ENCODE assay signal across 27 mouse cellular contexts in the genomic region with DNA sequence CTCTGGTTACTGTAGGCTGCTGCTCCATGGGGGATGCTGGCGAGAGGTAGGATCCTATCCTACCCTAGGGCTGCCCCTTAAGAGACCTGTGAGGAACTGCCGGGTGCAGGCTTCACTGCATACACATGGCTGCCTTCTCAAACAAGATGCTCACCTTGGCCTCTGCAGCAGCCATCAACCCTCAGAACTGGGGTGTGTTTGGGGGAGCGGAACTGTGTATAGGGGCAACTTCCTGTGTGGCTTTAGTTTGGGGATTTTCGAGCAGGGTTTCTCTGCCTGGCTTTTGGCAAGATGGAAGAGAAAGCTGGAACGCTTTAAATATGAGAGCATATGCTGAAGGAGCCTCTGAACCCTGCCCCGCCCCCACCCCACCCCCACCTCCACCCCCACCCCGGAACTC. TPM values are rescaled to one million over a fixed set of nuclear protein-coding genes. Genes with fewer than 3 reads are reported as not detected.
DNase-seq lines count a peak whose midpoint lies in the region; ATAC-seq lines count a peak whose summit lies in the region.
"Had no signal": no experiment of that assay in that cellular context is flagged by ENCODE, and none has a peak within 500 bp of the region (broad histone marks: within the 10 kb centered on the region; RNA-seq: fewer than 3 reads in every experiment).

No protein-coding gene starts in this region.

- peak; percentile 57 for ATAC-seq in activated CD4-positive, CD25-positive, alpha-beta regulatory T cell, adult 4 months
- ATAC-seq: forebrain, embryonic 16.5 days; Patski had no signal

- DNase-seq in spleen, postnatal 36 days (ENCODE audit: low spot score in 2 of 2): peak; percentile 43 to 49
- DNase-seq in spleen, adult 12 weeks (ENCODE audit: low spot score): no peak
- DNase-seq in naive thymus-derived CD4-positive, alpha-beta T cell, adult 2 months (ENCODE audit: low read depth): peak; percentile 66
- DNase-seq in thymus, postnatal 4 days: peak; percentile 64
- DNase-seq in left cerebral cortex, postnatal 4 days: no peak
- no peak for DNase-seq in heart, adult 8-10 months (ENCODE audit: low spot score)
- DNase-seq in ovary, postnatal 36 days (ENCODE audit: low spot score): no peak
- DNase-seq: adrenal gland, adult 8-10 months; cerebellum, adult 8-10 months; gastrocnemius, postnatal 10 days; heart, adult 18-20 months; kidney, adult 9 months; kidney, postnatal 25 days; liver, embryonic 13.5 days; lung, adult 2 months; midbrain, embryonic 14.5 days; retina, postnatal 1 day had no signal

- intact Hi-C loops in left cerebral cortex, postnatal 4 days (cut with DNase I): no loop called here

RNA-seq across cellular contexts. Expression of a gene that starts 9.4 kb away (rescaled TPM):
- polyA plus RNA-seq in activated CD4-positive, CD25-positive, alpha-beta regulatory T cell, adult 4 months (2017; shearing (Covaris generic)): under 1 TPM; 0.19 to 0.42 TPM
- 10 to 100 TPM; 17.9 to 19.4 TPM for total RNA-seq in left cerebral cortex, postnatal 4 days (2021)
- 1 to 10 TPM in 2 of 4 experiments, under 1 TPM in 2; 0.81 to 1.4 (median 1.1) TPM for total RNA-seq in heart, adult 8-10 months (2022)
- polyA plus RNA-seq: Patski had no signal

RNA-seq across cellular contexts. Expression of a gene that starts 11.3 kb away (rescaled TPM):
- not detected for polyA plus RNA-seq in activated CD4-positive, CD25-positive, alpha-beta regulatory T cell, adult 4 months (2017; shearing (Covaris generic))
- total RNA-seq in left cerebral cortex, postnatal 4 days (2021): under 1 TPM; 0.70 to 0.89 TPM
- total RNA-seq in heart, adult 8-10 months (2022): 10 to 100 TPM; 30.2 to 58.6 (median 38.0) TPM
- polyA plus RNA-seq: heart, embryonic 14.5 days; intestine, embryonic 14.5 days; Patski had no signal

RNA-seq across cellular contexts. Expression of a gene that starts 48.0 kb away (rescaled TPM):
- polyA plus RNA-seq in activated CD4-positive, CD25-positive, alpha-beta regulatory T cell, adult 4 months (2017; shearing (Covaris generic)): 10 to 100 TPM in 1 of 2 experiments, 1 to 10 TPM in 1; 8.3 to 19.6 TPM
- total RNA-seq in left cerebral cortex, postnatal 4 days (2021): under 1 TPM in 1 of 2 experiments, not detected in 1; 0.18 TPM
- not detected for total RNA-seq in heart, adult 8-10 months (2022)
- polyA plus RNA-seq: Patski had no signal

RNA-seq across cellular contexts. Expression of a gene that starts 54.9 kb away (rescaled TPM):
- polyA plus RNA-seq in activated CD4-positive, CD25-positive, alpha-beta regulatory T cell, adult 4 months (2017; shearing (Covaris generic)): 1 to 10 TPM; 2.2 to 2.8 TPM
- not detected for total RNA-seq in left cerebral cortex, postnatal 4 days (2021)
- total RNA-seq in heart, adult 8-10 months (2022): not detected
- total RNA-seq: ES-E14; gastrocnemius, postnatal 10 days; heart, postnatal 25 days; megakaryocyte, adult 5-6 weeks had no signal
- polyA plus RNA-seq: heart, embryonic 14.5 days; intestine, embryonic 14.5 days; limb, embryonic 14.5 days; lung, adult 2 months; midbrain, embryonic 14.5 days; neural tube, embryonic 12.5 days; Patski had no signal

Comparison
In these comparisons a context has a peak if more than half of its experiments do, and no peak if none do; other contexts are left out.
1. DNase-seq: peak in spleen, postnatal 36 days (2 of 2), naive thymus-derived CD4-positive, alpha-beta T cell, adult 2 months (single experiment) and thymus, postnatal 4 days (single experiment); none in spleen, adult 12 weeks (single experiment), left cerebral cortex, postnatal 4 days (single experiment), heart, adult 8-10 months (single experiment) and ovary, postnatal 36 days (single experiment).
2. RNA of a gene that starts 9.4 kb away (total RNA-seq): 17.9 to 19.4 TPM in left cerebral cortex, postnatal 4 days; 0.81 to 1.4 TPM in heart, adult 8-10 months; every median in the first group is over 4 times any median in the second.
3. RNA of a gene that starts 11.3 kb away (total RNA-seq): 30.2 to 58.6 TPM in heart, adult 8-10 months; 0.70 to 0.89 TPM in left cerebral cortex, postnatal 4 days; every median in the first group is over 10 times any median in the second.